Mouse (Mus musculus) testis, adult 2 months (tissue): Measurements from ENCODE around the gene Uqcrc2. TPM values are rescaled to one million over a fixed set of nuclear protein-coding genes. Genes with fewer than 3 reads are reported as not detected.
A peak's percentile ranks its signal among the peaks of the same experiment; 100 is the strongest.

Source experiments
- H3K27ac ChIP-seq: fragments of 200-500 bp; 2 replicates; pipeline ENCODE4 v1.5.1; 2012; ENCODE audit warnings: low read depth, low read length; ENCODE audit not compliant: control insufficient read depth, insufficient read depth
- H3K27me3 ChIP-seq: fragments of 200-500 bp; 2 replicates; pipeline ENCODE4 v1.6.1; 2012; ENCODE audit warnings: mild to moderate bottlenecking, low read length, moderate library complexity; ENCODE audit not compliant: control insufficient read depth, insufficient read depth
- H3K36me3 ChIP-seq: fragments of 200-500 bp; 2 replicates; pipeline ENCODE4 v1.6.1; 2012; ENCODE audit warnings: mild to moderate bottlenecking, low read length; ENCODE audit not compliant: control insufficient read depth, insufficient read depth
- H3K4me1 ChIP-seq: fragments of 200-500 bp; 2 replicates; pipeline ENCODE4 v1.6.1; 2012; ENCODE audit warnings: low read length; ENCODE audit not compliant: control insufficient read depth, insufficient read depth
- H3K4me3 ChIP-seq: fragments of 200-500 bp; 2 replicates; pipeline ENCODE4 v1.5.1; 2012; ENCODE audit warnings: low read depth, mild to moderate bottlenecking, low read length, moderate library complexity, mixed read lengths; ENCODE audit not compliant: control insufficient read depth
- CTCF ChIP-seq: fragments of 200-500 bp; IDR thresholded peaks from 2 replicates; pipeline ENCODE4 v1.5.1; 2012; ENCODE audit warnings: low read depth, mild to moderate bottlenecking, inconsistent platforms, low read length, moderate library complexity; ENCODE audit not compliant: control insufficient read depth, insufficient read depth, insufficient replicate concordance
- POLR2A ChIP-seq: fragments of 200-500 bp; IDR thresholded peaks from 2 replicates; pipeline ENCODE4 v1.6.1; 2012; ENCODE audit warnings: low read depth, mild to moderate bottlenecking, inconsistent platforms, low read length, moderate library complexity; ENCODE audit not compliant: control insufficient read depth
- polyA plus RNA-seq: library from polyadenylated mRNA; depleted of rRNA; stranded (reverse); fragments of >200 nt; gene quantifications from 2 replicates; pipeline ENCODE4 v1.2.3, GENCODE M21; 2012

Gene Uqcrc2
- polyA plus RNA-seq, 1 experiment: 52.8 TPM

- H3K4me1 ChIP-seq: peaks cover 3% of the 10 kb centered on the region
- TF ChIP-seq POLR2A (no peak), CTCF (no peak)
- peak overlapping the region; percentile 55; the same call in 1 of the 2 replicates for H3K27ac ChIP-seq
- H3K36me3 ChIP-seq: no peaks in the 10 kb centered on the region
- H3K4me3 ChIP-seq: peak overlapping the region; percentile 93
- no peaks in the 10 kb centered on the region for H3K27me3 ChIP-seq
Observed at GRCm38 (mm10) chr7:120634301-120634700, 675 bp upstream of the Uqcrc2 start.

- Histone ChIP-seq H3K27me3 (no peaks in the 10 kb centered on the region), H3K27ac (peak overlapping the region; percentile 84), H3K36me3 (no peaks in the 10 kb centered on the region; the same call in 1 of the 2 replicates), H3K4me1 (peaks cover 3% of the 10 kb centered on the region), H3K4me3 (peak overlapping the region; percentile 93)
- TF ChIP-seq POLR2A (no peak), CTCF (no peak; the same call in 1 of the 2 replicates)
Observed at GRCm38 (mm10) chr7:120635362-120635781, 396 bp downstream of the Uqcrc2 start.

GRCm38 (mm10) chr7:120635821-120636220 is 845 bp downstream of the Uqcrc2 start:
- peak overlapping the region; percentile 84; the same call in 1 of the 2 replicates for H3K27ac ChIP-seq
- peak overlapping the region; percentile 93 for H3K4me3 ChIP-seq
- no peaks in the 10 kb centered on the region; the same call in 1 of the 2 replicates for H3K36me3 ChIP-seq
- peaks cover 3% of the 10 kb centered on the region for H3K4me1 ChIP-seq
- no peaks in the 10 kb centered on the region for H3K27me3 ChIP-seq
- TF ChIP-seq CTCF (no peak), POLR2A (no peak)

GRCm38 (mm10) chr7:120643217-120643616 is 8.2 kb downstream of the Uqcrc2 start:
- no peak overlapping the region for H3K27ac ChIP-seq
- no peak overlapping the region for H3K4me3 ChIP-seq
- H3K36me3 ChIP-seq: peaks cover 1% of the 10 kb centered on the region; the same call in 1 of the 2 replicates
- TF ChIP-seq POLR2A: no peak
- TF ChIP-seq CTCF: no peak
- H3K4me1 ChIP-seq: no peaks in the 10 kb centered on the region
- no peaks in the 10 kb centered on the region for H3K27me3 ChIP-seq

- Histone ChIP-seq H3K27me3 (no peaks in the 10 kb centered on the region), H3K4me1 (no peaks in the 10 kb centered on the region), H3K36me3 (peaks cover 1% of the 10 kb centered on the region; the same call in 1 of the 2 replicates), H3K4me3 (no peak overlapping the region), H3K27ac (no peak overlapping the region)
- no peak for TF ChIP-seq POLR2A
- no peak for TF ChIP-seq CTCF
Observed at GRCm38 (mm10) chr7:120647849-120648248, 12.9 kb downstream of the Uqcrc2 start.

- no peaks in the 10 kb centered on the region for H3K4me1 ChIP-seq
- no peaks in the 10 kb centered on the region; the same call in 1 of the 2 replicates for H3K36me3 ChIP-seq
- H3K27ac ChIP-seq: no peak overlapping the region
- TF ChIP-seq CTCF: no peak
- TF ChIP-seq POLR2A: no peak
- no peak overlapping the region for H3K4me3 ChIP-seq
- no peaks in the 10 kb centered on the region for H3K27me3 ChIP-seq
Observed at GRCm38 (mm10) chr7:120662079-120662478, 27.1 kb downstream of the Uqcrc2 start.

GRCm38 (mm10) chr7:120670153-120670875 is 35.3 kb downstream of the Uqcrc2 start, which contains the start of gene Pdzd9:
Pdzd9 (minus strand) TSS chr7:120670343.
- TF ChIP-seq POLR2A: 0 out of 2 replicates have a peak, but pooled peaks have one; percentile 40
- peak; percentile 93 for TF ChIP-seq CTCF
- peak within 1 kb of the TSS; percentile 80 for H3K27ac ChIP-seq
- no peaks in the 10 kb centered on the region for H3K36me3 ChIP-seq

More at GRCm38 (mm10) chr7:120670153-120670875, 35.3 kb downstream of the Uqcrc2 start, which contains the start of gene Pdzd9:
- peaks cover 14% of the 10 kb centered on the region for H3K4me1 ChIP-seq
- H3K27me3 ChIP-seq: no peaks in the 10 kb centered on the region
- peak within 1 kb of the TSS; percentile 89 for H3K4me3 ChIP-seq
